Mouse (Mus musculus): ENCODE data around the gene Gpr88. TPM values are rescaled to one million over a fixed set of nuclear protein-coding genes. Genes with fewer than 3 reads are reported as not detected.

Gene Gpr88
- total and polyA plus RNA-seq, 3 experiments: not detected

GRCm38 (mm10) chr3:116288833-116289232 lies 35.5 kb upstream of the Gpr88 start:
- Histone ChIP-seq H3K9me3 (replicated peaks; ENCODE audit: insufficient read depth, low read length) (no peaks in the 10 kb centered on the region), H3K4me3 (ENCODE audit: control insufficient read depth in 1 of 2, insufficient read depth in 1 of 2, low read depth in 2 of 2, low read length in 2 of 2) (no peak overlapping the region), H3K27me3 (ENCODE audit: control insufficient read depth in 1 of 2, insufficient read depth in 2 of 2, low read length in 2 of 2) (no peaks in the 10 kb centered on the region), H3K9ac (ENCODE audit: control insufficient read depth, low read depth, low read length, poor library complexity, severe bottlenecking) (no peak overlapping the region), H3K79me2 (ENCODE audit: control insufficient read depth, insufficient read depth, low read length, poor library complexity) (no peaks in the 10 kb centered on the region), H3K27ac (ENCODE audit: control insufficient read depth, low read depth, low read length) (no peak overlapping the region), H3K4me1 (ENCODE audit: control insufficient read depth in 1 of 2, insufficient read depth in 2 of 2, low read length in 2 of 2) (no peaks in the 10 kb centered on the region), H3K36me3 (ENCODE audit: control insufficient read depth in 1 of 2, insufficient read depth in 2 of 2, low read length in 2 of 2) (no peaks in the 10 kb centered on the region)
- no peak for DNase-seq (ENCODE audit: low read depth, low spot score)
- no peak for TF ChIP-seq MEF2A (IDR thresholded peaks at IDR 0.05; ENCODE audit: extremely low read depth, insufficient replicate concordance, low read depth, low read length, poor library complexity, severe bottlenecking)

- no peaks in the 10 kb centered on the region for H3K4me1 ChIP-seq (ENCODE audit: control insufficient read depth in 1 of 2, insufficient read depth in 2 of 2, low read length in 2 of 2)
- H3K9me3 ChIP-seq (replicated peaks; ENCODE audit: insufficient read depth, low read length): no peaks in the 10 kb centered on the region
- no peak overlapping the region for H3K9ac ChIP-seq (ENCODE audit: control insufficient read depth, low read depth, low read length, poor library complexity, severe bottlenecking)
- no peaks in the 10 kb centered on the region for H3K27me3 ChIP-seq (ENCODE audit: control insufficient read depth in 1 of 2, insufficient read depth in 2 of 2, low read length in 2 of 2)
- H3K79me2 ChIP-seq (ENCODE audit: control insufficient read depth, insufficient read depth, low read length, poor library complexity): no peaks in the 10 kb centered on the region
- no peak for DNase-seq (ENCODE audit: low read depth, low spot score)
- H3K4me3 ChIP-seq (ENCODE audit: control insufficient read depth in 1 of 2, insufficient read depth in 1 of 2, low read depth in 2 of 2, low read length in 2 of 2): no peak overlapping the region
- TF ChIP-seq MYC (IDR thresholded peaks at IDR 0.05; ENCODE audit: low read depth, low read length) (no peak), USF2 (IDR thresholded peaks at IDR 0.05; ENCODE audit: borderline replicate concordance in 1 of 2, insufficient read depth in 1 of 2, low read depth in 1 of 2, low read length in 2 of 2) (no peak), CHD1 (IDR thresholded peaks at IDR 0.05; ENCODE audit: low read depth, low read length) (no peak), ETS1 (IDR thresholded peaks at IDR 0.05; ENCODE audit: low read depth, low read length) (no peak), MAFK (IDR thresholded peaks at IDR 0.05; ENCODE audit: borderline replicate concordance, low read depth, low read length) (no peak), SIN3A (IDR thresholded peaks at IDR 0.05; ENCODE audit: low read length) (no peak), MAZ (IDR thresholded peaks at IDR 0.05; ENCODE audit: low read depth, low read length) (no peak)
- H3K27ac ChIP-seq (ENCODE audit: control insufficient read depth, low read depth, low read length): no peak overlapping the region
- no peaks in the 10 kb centered on the region for H3K36me3 ChIP-seq (ENCODE audit: control insufficient read depth in 1 of 2, insufficient read depth in 2 of 2, low read length in 2 of 2)
Measured at GRCm38 (mm10) chr3:116284735-116285134, 31.4 kb upstream of the Gpr88 start.

GRCm38 (mm10) chr3:116283996-116284395 lies 30.7 kb upstream of the Gpr88 start:
- Histone ChIP-seq H3K4me3 (ENCODE audit: control insufficient read depth in 1 of 2, insufficient read depth in 1 of 2, low read depth in 2 of 2, low read length in 2 of 2) (no peak overlapping the region), H3K27me3 (ENCODE audit: control insufficient read depth in 1 of 2, insufficient read depth in 2 of 2, low read length in 2 of 2) (no peaks in the 10 kb centered on the region), H3K36me3 (ENCODE audit: control insufficient read depth in 1 of 2, insufficient read depth in 2 of 2, low read length in 2 of 2) (no peaks in the 10 kb centered on the region), H3K9ac (ENCODE audit: control insufficient read depth, low read depth, low read length, poor library complexity, severe bottlenecking) (no peak overlapping the region), H3K9me3 (replicated peaks; ENCODE audit: insufficient read depth, low read length) (no peaks in the 10 kb centered on the region), H3K4me1 (ENCODE audit: control insufficient read depth in 1 of 2, insufficient read depth in 2 of 2, low read length in 2 of 2) (no peaks in the 10 kb centered on the region), H3K79me2 (ENCODE audit: control insufficient read depth, insufficient read depth, low read length, poor library complexity) (no peaks in the 10 kb centered on the region), H3K27ac (ENCODE audit: control insufficient read depth, low read depth, low read length) (no peak overlapping the region)
- DNase-seq (ENCODE audit: low read depth, low spot score): no peak
- TF ChIP-seq JUND (IDR thresholded peaks at IDR 0.05; ENCODE audit: low read depth, low read length) (no peak), USF1 (IDR thresholded peaks at IDR 0.05; ENCODE audit: low read depth, low read length) (no peak), SMC3 (IDR thresholded peaks at IDR 0.05; ENCODE audit: low read depth, low read length) (no peak), RCOR1 (IDR thresholded peaks at IDR 0.05; ENCODE audit: low read depth, low read length) (no peak), MAX (IDR thresholded peaks at IDR 0.05; ENCODE audit: low read length) (no peak), GABPA (IDR thresholded peaks at IDR 0.05; ENCODE audit: low read depth, low read length) (no peak), NELFE (IDR thresholded peaks at IDR 0.05; ENCODE audit: low read depth, low read length) (no peak), ELF1 (IDR thresholded peaks at IDR 0.05; ENCODE audit: low read depth, low read length) (no peak), ZKSCAN1 (IDR thresholded peaks at IDR 0.05; ENCODE audit: low read depth, low read length) (no peak)
